Mouse (Mus musculus): Measurements from ENCODE around the gene Gm5134.

The Gm5134 gene

DNA sequence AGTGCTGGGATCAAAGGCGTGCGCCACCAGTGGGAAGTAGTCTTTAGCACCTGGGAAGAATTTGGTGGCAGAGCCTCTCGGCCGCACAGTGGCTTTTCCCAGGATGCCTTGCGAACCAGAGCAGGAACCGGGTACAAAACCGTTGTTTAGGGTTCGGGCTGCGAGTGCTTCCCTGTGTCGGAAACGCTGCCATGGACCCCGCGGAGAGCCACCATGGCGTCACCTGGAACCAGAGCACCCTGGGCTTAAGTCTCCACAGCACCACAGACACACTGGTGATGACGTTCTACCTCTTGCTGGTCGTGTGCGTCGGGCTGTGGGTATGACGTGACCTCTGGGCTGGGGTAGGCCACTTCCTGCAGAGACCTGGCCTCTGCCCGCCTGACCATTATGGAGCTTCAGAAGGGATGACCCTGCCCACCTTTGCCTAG lies at the start of gene Gm5134:
Gene Gm5134, plus strand, starts transcription at position 134 of the 431 bp plus-strand sequence.
- DNase-seq = peak; percentile 36

DNA sequence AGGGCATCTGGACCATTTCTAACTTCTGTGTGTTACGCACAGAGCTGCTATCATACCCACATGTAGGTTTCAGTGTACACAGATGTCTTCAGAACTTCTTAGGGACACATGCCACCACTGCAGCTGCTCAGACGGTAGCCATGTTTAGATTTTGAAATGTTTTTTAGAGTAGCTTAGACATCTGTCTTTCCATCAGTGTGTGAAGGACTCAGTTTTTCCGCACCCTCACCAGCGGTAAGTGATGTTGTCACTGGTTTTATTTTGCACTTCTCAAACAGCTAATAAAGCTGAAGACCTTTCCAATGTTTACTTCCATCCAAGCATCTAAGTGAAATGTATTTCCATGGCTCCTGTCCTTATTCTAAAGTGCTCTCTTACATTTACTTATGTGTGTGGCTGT lies 47.4 kb upstream of the Gm5134 start:
- no peak for DNase-seq

DNA sequence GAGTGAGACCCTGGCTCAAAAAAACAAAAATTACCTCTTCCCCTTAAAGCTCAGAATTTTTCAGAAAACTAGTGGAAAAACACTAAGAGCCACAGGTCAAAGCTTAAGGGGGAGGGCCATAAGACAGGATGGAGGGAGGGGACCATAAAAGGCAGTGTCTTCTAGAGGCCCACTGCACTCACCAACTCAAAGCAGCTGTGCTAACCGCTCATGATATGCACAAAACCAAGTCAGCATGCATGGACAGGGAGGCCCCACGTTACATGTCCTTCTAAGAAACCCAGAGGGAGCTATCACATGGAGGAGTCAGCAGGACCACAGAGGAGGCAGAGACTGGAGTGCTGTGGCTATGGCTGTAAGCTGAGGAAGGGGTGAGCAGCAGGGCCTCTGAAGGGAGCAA lies 43.6 kb upstream of the Gm5134 start:
- DNase-seq = no peak

DNA sequence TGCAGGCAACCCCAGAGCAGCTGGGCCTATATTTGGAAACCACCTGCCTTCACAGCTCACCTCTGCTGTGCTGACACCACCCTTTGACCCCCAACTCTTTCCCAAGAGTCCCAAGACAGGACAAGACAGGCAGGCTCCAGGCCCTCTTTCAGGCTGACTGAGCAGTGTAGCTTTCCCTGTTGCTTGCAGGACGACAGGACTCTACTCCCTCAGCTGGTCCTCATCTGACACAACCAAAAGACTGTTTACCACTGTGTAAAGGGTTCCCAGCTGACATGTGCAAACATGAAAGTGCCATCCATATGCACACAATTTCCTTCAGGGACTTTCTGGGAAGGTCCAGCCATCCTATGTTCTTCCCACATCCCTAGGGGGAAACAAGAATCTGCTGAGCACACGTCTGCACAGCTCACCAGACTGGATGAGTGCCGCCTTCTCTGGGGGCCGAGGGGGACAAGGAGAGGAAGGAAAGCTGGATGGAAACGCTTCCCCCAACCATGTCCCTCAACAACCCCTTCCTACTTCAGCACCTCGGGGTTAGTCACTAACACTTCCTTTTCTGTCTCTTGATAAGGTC lies 41.2 kb upstream of the Gm5134 start:
- DNase-seq = no peak

DNA sequence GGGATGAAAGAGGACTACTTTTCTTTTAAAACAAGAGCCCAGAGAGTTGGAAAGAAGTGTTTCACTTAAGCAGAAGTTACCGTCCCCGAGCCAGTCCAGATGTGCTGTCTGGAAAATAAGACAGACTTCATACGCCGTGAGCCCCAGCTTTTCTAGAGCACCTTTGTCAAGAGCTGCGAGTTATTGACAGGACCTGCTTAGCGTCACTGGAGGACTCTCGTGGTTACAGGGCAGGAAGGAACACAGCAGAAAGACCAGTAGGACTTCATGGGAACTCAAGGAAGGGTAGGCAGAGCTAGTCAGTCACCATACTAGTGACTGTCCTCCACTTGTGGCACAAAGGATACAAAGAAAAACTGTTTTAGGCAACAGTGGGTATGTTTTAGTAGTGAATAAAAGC lies 38.8 kb upstream of the Gm5134 start:
- no peak for DNase-seq

DNA sequence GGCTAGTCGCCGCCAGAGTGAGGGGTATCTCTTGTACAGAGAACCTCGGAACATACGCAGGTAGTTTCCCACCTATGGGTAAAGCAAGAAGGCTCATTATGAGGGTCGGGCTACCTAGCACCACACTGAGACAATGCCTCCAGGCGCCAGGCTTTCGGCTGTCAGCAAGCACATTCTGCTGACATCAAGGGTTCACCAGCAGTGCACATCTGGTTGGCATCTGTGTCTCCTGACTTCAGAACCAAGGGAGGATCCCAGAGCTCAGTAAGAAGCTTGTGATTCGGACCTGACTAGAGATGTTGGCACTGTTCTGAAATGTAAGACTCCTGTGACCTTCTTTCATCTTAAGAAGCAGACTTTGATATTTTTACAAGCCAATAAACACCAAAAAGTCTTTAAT lies 37.5 kb upstream of the Gm5134 start:
- peak; percentile 40 for DNase-seq

DNA sequence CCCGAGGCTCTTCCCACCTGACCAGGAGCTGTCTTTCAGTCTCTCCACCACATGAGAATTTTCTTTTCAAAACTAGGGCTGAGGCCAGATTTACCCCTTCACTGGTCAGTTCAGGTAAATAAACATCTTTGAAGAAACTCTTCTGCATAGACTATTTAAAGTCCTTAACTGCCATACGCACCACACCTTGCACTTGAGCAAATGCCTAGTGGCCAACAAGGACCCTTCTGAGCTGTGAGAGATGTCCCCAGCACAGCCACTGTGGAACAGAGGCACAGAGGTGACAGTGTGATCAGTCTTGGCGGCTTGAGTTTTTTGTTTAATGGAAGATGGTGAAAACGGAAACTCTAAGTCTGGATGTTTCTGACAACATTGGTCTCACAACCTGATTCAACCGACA lies 35.3 kb upstream of the Gm5134 start:
- no peak for DNase-seq

DNA sequence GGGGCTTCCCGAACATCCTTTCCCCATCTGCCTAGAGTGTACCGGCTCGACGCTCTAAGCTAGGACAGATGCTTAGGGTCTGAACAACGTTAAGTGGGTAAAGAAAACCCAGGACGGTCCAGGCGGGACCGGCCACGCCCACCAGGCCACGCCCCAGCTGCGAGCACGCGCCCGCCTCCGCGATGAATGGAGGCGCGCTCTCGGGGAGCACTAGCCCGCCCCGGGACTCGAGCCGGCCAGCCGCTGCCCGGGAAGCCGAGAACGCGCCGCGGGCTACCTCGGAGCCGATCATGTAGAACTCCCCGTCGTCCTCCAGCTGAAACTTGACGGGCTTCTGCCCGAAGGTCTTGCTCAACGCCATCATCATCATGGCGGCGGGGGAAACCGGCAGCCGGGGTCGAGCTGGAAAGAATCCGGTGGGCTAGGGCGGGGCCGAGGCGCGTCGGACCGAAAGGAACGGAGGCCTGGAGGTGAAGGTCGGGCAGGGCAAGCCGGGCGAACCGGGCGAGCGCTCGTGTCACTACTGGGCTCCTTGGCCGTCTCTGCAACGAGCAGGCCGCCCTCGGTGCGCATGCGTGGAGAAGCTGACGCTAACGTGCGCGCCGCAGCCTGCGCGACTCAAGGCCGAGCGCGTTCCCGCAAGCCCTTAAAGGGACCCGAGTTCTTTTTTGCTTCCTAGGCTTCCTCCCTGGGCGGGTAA lies 33.1 kb upstream of the Gm5134 start, which contains the start of gene Smarcb1:
Gene Smarcb1, minus strand, starts transcription at position 592 of the 700 bp plus-strand sequence.
- peak; percentile 99 for DNase-seq

DNA sequence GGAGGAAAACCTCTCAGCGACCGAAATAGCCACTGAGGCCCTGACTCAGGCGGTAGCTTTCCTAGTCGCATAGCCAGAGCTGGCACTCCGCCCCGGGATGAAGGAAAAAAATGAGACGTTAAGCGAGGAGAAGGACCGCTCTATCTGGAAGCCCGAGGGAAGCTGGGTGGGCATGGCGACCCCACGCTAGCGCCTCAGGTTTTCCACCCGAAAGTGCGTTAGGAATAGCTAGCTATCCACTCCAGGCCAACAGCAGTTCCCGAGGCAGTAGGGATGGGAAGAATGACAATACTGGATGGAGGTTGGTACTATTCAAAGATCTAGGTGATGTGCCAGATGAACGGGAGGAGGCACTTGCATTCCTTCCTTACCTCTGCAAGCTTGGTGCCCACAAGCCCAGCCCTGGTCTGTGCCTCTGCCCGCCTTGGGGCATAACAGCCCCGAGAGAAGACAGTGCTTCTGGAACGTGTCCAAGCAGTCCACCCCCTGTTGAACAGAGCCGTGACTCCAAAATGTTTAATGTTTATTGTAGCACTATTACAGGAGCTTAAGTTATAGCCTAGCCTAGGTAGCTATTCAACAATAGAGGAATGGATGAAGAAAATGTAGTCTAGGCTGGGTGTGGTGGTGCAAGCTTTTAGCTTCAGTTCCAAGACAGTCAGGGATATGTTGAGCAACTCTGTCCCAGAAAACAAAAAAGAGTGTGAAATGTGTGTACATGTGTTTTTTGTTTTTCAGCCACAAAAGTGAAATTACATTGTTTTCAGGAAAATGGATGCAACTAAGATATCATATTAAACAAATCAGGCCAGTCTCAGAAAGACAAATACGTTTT lies 32.4 kb upstream of the Gm5134 start:
- DNase-seq = peak; percentile 25

DNA sequence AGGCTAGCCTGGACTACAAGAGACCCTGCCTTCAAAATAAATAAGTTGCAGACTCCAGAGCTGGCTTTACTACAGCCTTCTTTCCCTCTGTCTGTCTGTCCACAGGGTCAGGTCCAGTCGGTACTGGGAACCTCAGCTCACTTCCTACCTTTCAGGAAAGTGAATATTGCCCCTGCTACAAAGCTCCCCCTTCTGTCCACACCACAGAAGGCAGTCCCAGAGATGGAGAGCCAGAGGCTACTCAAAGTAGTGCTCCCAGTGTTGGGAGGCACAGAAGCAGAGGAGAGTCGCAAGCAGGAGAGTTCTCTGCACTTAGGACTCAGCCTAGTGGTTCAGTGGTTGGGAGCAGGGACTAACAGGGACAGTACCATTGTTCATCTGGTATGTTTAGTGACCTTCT lies 30.0 kb upstream of the Gm5134 start:
- no peak for DNase-seq

DNA sequence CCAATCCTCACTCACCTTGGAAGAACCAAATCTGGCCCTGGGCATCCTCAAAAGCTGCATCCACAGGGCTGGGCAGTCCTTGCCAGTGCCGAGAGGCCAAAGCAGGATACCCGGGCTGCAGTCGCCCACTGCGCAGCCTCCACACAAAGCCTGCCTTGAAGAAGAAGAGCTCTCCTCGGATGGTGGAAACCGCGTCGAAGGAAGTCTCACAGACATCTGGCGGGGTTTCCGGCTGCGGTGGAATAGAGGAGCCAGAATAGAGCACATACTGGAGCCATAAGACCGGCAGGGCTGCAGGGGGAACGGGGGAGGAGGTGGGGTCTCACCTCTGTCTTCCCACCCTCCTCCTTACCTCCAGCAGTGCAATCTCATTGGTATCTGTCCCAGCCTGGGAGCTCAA lies 27.9 kb upstream of the Gm5134 start:
- DNase-seq = no peak

DNA sequence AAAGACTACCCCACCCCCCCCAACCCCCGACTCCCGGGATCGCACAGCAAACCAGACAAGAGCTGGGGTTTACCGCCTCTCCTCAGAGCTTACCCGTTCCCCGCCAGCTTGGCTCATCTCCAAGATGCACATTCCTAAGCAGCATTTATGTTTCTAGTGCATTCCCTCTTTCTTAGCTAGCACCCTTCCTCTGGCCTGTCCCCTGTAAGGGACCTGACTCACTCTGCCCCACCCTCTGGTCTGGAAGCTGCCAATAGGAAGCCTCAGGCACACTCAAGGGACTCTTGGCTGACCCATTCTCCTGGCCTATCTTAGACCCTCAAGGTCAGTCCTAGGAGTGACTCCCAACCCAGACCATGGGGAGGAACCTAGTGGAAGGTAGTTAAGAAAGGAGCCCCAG lies 24.0 kb upstream of the Gm5134 start:
- DNase-seq = no peak

DNA sequence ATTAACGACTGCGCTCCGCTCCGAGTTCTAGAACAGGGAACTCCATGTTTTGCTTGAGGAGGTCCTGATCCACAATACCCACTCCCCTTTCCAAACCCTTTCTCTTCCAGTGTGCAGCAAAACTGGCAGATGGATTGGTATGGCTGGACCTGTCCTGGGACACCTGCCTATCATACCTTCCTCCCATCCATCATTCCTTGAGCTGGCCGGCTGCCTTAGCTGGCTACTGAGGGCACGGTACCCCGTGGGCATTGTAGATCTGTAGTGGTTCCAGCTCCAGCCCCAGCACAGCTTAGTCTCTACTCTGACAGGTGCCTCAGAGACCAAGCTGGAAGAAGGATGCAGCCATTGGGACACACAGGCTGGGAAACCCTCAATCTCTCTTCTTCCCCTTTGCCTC lies 23.0 kb upstream of the Gm5134 start:
- DNase-seq = no peak

DNA sequence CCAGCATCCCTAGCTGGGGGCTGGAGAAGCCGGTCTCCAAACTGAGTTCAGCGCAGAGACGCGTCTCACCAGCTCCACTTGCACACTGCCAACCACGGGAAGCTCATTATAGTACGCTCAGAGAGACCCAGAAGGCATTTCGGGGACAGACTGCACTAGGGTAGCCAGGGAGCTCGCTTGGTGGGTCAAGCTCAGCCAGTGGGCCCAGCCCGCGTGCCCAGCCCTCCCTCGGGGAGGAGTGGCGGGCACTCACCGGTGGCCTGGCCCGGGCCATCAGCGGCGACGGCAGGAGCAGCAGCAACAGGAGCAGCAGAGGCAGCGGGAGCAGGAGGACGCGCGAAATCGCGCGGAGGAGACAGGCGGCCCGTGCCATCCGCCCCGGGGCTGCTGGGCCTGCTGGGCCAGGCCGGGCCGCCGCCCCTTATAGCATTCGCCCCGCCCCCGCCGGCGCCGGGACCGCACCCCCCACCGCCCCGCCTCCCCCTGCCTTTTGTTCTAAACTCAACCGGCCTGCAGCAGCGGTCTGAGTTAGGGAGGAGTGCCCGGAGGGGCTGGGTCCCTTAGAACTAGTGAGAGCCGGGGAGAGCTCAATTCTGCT lies 22.1 kb upstream of the Gm5134 start:
- peak; percentile 87 for DNase-seq

DNA sequence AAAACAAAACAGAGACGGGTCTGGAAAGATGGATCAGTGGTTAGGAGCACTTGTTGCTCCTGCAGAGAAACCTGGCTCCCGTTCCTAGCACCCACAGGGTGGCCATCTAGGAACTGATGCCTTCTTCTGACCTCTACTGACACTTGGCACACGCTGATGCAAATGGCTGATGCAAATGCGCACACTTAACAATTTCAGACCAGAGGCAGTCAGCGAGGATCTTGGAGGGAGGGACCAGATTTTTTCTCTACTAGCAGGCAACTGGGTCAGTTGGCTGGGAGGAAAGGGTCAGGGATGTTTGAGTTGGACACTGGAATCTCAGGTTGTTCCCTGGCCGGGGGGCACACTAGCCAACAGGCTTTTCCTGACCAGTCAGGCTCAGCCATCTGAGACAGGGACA lies 21.4 kb upstream of the Gm5134 start, which contains the start of gene Chchd10:
Gene Chchd10, plus strand, starts transcription at position 240 of the 400 bp plus-strand sequence.
- no peak for DNase-seq

DNA sequence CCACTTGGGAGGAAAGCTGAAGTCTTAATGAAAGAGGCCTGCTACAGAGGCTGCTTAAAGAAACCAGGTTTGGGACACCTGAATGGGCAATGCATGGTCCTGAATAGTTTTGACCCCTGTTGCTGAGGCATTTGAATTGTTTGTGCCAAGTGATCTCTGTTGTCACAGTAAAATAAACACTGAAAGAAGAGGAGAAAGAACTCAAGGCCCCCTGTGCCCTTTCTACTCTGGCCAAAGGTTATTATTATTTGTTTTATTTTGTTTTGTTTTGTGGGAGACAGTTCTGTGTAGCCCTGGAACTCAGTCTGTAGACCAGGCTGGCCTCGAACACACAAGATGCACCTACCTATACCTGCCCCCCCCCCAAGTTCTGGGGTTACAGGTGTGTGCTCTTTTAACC lies 19.3 kb upstream of the Gm5134 start:
- DNase-seq = no peak

DNA sequence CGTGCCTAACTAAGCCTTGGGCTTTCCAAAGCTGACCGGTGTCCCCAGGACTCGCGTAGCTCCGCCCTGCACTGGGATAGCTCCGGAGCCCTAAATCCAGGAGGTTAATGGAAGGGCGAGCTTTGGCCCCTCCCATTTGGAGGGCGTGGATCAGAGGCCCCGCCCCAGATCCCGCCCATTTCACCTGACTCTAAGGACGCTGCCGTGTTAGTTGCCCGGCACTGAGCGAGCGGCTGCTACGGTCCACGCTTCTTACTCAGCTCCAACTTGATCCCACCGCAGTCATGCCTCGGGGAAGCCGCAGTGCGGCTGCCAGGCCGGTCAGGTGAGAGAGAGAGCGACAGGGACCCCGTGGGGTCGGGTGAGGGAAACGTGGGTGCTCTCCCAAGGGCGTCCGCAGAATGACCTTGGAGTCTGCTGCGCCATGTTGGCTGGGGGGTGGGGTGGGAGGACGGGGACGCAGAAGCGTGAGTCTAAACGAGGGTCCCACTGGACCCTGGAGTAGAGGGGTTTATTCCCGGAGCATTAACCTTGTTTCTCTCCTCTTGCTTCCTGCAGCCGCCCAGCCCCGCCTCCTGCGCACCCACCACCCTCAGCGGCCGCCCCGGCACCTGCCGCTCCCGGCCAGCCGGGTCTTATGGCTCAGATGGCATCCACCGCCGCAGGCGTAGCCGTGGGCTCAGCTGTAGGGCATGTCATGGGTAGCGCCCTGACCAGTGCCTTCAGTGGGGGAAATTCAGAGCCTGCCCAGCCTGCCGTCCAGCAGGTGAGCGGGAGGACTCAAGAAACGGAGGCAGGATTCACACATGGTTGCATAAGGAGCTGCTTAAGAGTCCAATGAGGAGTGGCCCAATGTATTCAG lies 18.4 kb upstream of the Gm5134 start, which contains the start of gene Mmp11:
Gene Mmp11, minus strand, starts transcription at position 817 of the 862 bp plus-strand sequence.
- DNase-seq = peak; percentile 88

DNA sequence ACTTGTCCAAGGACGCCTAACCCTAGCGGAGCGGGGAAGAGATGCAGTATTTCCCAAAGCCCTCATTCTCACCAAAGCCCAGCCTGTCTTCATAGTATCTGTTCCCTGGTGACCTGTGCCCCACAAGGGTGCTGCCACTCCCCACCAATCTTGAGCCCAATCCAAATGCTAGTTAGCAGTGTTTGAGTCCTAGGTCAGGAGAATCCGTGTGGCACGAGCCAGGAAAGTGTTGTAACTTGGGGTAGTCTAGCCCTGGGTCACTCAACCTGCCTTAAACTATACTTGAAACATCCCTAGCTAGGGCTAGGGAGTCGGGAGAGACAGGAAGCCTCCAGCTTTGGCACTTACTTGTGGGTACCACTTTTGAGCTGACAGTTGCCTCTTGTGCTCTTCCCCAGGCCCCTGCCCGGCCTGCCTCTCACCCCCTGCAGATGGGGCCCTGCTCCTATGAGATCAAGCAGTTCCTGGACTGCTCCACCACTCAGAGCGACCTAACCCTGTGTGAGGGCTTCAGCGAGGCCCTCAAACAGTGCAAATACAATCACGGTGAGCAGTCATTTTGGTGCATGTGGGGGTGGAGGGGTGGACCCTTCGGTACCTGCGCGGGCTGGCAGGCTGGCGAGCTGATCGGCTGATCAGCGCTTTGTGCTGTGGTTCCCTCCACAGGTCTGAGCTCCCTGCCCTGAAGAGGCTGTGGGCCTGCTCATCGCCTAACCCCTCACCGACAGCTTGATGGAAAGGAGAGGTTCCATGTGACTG lies 17.2 kb upstream of the Gm5134 start:
- DNase-seq = no peak

DNA sequence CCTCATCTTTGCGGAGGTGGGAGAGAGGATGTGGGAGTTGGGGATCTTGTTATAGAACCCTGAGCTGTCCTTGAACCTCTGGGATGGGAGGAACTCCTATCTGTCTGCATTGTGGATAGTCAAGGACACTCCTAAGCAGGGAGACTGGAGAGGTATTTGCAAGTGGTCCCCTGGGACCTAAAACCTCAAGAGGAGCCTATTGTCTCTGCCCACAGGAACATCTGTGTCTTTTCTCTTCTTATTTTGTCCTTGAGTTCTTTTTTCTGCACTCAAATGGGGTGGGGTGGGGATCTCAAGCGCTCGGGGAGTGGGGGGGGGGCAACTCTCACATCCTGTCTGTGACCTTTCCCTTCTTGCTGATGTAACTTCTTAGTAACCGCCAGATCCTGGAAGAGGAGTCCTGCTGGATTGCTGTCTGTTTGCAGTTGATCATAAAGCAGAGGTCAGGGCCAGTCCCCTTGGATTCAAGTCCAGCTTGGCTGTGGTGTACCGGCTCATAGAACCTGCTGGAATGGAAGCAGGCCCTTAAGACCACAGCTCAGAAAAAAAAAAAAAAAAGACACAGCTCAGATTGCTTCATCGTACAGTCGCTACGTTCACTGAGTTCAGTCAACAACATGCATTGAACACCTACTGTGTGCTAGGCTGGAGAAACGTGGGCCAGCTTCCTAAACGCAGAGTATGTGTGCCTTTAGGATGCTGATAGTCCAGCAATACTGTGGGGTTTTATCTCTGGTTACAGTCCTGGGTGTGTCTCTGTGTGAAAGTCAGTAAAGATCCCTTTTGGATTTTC lies 16.3 kb upstream of the Gm5134 start:
- DNase-seq = no peak

DNA sequence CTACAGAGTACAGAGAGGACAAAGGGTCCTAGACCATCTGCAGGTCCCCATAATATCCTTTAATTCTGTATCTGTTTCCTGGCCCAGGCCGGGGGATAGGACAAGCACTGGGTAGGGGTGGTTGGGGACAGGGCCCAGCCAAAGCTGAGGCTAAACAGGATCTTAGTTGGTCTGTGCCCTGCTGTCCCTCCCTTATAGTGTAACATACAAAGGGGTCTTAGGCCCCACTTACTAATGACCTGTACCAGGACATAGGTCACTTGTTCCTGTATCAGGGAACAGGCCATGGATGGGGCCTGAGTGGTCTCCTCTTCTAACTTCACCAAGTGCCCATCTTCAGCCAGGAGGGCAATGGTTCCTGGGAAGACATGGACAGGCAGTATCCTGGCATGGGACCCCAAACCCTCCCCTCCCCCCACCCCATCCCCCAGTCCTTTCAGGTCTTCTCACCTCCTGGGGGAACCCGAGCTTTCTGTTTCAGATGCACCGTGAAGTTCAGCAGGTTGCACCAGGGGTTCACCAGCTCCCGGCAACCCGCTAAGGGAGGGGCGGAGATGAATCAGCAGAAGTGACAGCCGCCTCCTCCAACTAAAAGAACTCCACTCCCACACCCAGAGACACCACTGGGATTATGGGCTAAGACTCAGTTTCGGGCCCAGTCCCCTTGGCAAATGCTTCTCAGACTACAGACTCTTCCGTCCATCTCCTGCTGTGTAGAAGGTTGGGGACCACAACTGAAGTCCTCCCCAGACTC lies 14.7 kb upstream of the Gm5134 start:
- no peak for DNase-seq
